Mouse (Mus musculus) frontal cortex, adult 2 months (tissue): ENCODE measurements around the gene Sys1. TPM values are rescaled to one million over a fixed set of nuclear protein-coding genes. Genes with fewer than 3 reads are reported as not detected.

Experiments used
- DNase-seq, 2 experiments: peaks; one replicate each; pipeline ENCODE4 v3.0.0; 2022; ENCODE audit warnings: low spot score in 1 of 2; ENCODE audit errors: extremely low spot score in 1 of 2
- polyA plus RNA-seq: library from polyadenylated mRNA; depleted of rRNA; stranded (reverse); fragments of >200 nt; gene quantifications from 2 replicates; pipeline ENCODE4 v1.2.3, GENCODE M21; 2012

Gene Sys1
- polyA plus RNA-seq, 1 experiment = 59.1 TPM

DNA sequence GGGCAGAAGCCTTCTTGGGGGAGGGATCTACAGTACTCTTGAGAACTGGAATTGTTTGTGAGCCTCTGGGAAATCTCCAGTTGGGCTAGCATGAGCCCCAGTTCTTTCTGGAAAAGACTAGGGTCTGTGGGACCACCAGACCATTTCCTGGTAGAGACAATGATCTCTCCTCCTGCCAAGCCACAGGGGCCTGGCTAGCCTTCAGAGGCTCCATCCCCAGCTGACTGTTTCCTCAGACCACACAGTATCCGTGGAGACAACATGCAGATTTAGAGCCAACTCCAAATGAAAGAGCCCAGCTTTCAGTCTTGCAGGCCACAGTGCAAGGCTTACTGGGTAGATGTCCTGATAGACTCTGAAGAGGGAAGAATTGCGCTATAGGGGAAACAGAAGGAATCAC lies 37.4 kb downstream of the Sys1 start:
- DNase-seq = no peak

DNA sequence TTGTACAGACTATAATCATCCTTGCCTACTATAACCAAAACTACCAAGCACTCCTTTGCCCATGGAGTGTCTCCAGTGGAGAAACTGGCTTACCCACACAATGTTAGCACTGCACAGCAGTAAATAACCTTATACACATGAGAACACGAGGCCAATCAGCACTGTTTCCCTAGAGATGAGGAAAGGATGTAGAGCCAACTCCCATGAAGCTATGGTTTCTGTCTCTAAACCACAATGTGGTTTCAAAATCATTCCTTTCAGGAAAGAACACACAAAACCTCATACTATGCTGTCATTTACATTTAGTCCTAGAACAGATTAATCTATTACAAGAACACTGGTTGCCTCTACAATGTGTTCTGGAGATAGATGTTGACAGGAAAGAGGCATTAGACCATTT lies 39.6 kb downstream of the Sys1 start:
- DNase-seq = no peak

DNA sequence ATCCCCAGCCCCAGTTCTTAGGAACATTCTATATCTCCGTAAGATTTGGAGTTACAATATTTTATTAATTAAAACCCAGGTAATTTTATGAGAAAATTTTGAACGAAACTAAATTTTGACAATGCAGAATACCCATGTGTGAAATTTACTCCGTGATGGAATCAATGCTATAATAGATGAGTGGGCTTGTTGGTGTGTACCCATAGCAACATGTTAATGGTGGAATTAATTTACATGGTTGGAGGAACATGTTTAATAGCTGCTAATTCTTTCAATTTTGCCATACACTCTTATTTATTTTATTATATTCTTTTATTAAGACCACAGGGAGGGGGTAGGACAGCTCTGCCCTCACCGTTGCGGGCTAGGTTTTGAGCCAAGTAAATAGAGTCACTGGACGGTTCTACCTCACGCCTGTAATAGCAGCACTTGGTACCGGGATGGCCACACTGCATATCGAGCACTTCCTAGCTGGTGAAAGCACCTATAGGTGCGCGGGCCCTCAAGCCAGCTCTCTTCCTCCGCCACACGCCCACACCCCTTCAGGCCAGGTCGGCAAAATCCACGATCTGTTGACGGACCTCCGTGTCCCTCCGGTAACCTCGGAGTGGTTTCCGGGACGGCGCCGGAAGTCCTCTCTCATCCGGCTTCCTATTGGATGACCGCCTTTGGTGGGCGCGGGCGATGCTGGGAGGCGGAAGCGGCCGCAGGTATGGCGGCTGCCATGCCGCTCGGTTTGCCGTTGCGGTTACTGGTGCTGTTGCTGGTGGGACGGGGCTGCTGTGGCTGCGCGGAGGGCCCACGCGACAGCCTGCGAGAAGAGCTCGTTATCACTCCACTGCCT lies 40.3 kb downstream of the Sys1 start, which contains the start of gene Pigt:
TSS of gene Pigt (plus strand) at position 674 of the 844 bp plus-strand sequence.
- DNase-seq = peak; percentile 75 to 93

DNA sequence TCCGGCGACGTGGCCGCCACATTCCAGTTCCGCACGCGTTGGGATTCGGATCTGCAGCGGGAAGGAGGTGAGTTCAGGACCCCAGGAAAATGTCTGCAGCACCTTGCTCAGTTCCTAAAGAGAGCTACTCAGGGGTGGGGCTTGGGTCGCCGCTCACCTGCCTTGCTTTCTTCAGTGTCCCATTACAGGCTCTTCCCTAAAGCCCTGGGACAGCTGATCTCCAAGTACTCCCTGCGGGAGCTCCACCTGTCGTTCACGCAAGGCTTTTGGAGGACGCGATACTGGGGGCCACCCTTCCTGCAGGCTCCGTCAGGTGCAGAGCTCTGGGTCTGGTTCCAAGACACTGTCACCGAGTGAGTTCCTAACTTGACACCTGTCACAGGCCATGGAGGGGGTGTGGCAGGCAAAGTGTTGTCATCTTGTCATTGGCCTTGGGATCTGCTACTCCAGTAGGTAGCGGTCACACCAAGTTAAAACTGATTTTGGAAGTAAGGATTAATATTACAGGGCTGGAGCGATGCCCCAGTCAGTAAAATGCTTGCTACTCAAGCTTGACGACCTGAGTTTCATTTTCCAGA lies 41.0 kb downstream of the Sys1 start:
- no peak for DNase-seq

DNA sequence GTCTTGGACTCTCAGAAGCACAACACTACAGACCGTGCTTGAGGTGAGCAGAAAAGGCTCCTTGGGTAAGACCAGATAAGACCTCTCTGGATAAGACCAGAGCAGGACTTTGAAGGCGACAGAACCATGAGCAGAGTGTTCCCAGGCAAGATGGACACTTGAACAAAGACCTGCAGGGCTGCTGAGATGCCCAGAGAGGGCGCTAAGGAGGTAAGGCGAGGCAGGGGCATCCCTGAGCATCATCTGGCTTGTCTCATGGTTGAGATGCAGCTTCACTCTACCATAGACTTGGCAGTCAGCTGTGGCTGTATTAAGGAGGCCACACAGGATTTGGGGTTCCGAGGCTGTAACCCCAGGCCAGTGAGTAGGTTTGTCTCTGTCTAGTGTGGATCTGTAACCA lies 42.6 kb downstream of the Sys1 start:
- DNase-seq = no peak

DNA sequence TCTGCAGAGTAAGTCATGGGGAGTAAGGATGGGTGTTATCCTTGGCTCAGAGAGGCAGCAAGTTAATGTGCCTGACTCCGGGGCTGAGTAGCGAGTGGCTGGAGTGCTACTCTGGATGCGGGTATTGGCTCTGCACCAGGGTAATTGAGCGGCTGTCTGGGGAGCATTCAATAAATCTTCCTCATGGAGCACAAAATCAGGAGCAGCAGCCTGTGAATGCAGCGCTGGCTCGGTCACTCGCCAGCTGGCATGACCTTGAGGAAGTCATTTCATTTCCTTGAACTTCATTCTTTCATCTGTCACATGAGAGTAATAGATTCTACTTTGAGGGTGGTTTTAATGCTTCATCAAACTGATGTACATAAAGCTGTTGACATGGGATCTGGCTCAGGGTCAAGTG lies 43.7 kb downstream of the Sys1 start:
- no peak for DNase-seq

DNA sequence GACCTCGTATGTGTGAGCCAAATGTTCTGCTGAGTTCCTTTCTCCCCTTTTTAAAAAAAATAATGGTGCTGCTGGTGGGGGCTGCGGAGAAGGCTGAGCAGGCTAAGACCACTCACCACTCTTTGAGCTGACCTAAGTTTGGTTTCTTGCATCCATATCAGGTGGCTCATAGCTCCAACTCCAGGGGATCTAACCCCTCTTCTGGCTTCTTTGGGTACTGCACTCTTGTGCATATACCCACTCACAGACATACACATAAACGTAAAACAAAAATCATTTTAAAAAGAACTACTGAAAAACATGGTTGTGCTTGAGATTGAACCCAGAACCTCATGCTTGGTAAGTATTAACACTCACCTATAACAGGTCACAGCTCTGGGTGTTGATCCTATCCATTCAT lies 48.2 kb downstream of the Sys1 start:
- no peak for DNase-seq

DNA sequence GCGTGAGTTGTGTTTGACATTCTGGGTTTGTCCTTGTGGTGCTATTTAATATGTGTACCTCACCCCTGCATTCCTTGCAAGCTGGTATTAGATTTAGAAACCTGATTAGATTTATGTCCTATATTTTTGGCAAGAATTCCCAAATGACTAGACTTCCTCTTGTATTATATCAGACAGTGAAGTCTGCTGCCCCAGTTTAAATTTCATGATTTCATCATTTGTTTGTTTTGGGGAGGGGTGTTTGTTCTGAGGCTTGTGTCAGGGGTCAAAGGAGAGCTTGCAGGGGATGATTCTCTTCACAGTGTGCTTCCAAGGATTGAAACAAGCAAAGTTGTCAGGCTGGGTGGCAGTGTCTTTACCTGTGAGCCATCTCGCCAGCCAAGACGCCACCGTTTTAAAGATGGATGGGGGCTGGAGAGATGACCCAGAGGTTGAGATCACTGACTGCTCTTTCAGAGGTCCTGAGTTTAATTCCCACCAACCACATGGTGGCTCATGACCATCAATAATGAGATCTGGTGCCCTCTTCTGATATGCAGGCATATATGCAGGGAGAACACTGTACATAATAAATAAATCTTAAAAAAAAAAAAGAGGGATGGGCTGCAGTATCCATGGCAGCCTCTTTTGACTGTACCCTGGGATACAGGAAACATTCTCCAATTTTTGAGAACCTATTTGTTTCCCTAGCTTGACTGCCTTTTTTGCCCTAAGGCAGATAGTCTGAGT lies 49.0 kb downstream of the Sys1 start:
- DNase-seq = no peak

DNA sequence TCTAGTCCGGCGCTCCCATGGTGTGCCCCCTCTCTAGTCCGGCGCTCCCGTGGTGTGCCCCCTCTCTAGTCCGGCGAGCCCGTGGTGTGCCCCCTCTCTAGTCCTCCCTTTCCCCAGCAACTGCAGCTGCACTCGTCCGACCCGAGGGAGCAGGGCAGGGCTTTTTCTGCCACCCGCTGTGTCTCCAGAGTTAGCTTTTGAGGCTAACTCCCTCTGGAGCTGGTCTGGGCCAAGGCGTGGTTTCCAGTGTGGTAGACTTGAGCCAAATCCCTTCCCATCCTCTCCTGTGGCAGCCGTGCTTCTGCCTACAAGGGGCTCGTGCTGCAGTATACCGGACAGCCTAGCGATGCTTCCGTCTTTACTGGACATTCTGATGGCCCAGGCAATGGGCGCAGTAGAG lies 51.0 kb downstream of the Sys1 start:
- DNase-seq = no peak

DNA sequence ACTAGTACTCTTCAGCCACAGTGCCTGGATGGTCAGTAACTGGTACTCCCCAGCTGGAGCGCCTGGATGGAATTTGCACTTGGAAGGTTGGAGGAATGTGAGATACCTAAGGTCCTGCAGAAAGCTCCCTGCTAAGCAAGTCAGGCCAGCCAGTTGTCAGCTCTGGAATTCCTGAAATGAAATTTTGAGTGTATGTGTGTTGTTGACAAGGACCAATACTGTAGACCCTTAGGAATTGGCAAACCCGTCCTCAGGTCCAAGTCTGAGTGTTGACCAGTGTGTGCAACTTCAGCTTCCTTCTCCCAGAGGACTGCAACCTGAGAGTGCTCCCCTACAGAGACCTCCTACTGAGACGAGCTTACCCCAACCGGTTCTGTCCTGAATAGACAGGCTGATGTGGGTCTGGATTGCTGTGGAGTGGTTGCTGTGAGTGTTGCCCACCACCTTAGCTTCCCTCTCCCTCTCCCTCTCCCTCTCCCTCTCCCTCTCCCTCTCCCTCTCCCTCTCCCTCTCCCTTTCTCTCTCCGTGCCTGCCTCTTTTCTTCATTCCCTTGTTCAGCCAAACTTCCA lies 53.9 kb downstream of the Sys1 start:
- DNase-seq = no peak

DNA sequence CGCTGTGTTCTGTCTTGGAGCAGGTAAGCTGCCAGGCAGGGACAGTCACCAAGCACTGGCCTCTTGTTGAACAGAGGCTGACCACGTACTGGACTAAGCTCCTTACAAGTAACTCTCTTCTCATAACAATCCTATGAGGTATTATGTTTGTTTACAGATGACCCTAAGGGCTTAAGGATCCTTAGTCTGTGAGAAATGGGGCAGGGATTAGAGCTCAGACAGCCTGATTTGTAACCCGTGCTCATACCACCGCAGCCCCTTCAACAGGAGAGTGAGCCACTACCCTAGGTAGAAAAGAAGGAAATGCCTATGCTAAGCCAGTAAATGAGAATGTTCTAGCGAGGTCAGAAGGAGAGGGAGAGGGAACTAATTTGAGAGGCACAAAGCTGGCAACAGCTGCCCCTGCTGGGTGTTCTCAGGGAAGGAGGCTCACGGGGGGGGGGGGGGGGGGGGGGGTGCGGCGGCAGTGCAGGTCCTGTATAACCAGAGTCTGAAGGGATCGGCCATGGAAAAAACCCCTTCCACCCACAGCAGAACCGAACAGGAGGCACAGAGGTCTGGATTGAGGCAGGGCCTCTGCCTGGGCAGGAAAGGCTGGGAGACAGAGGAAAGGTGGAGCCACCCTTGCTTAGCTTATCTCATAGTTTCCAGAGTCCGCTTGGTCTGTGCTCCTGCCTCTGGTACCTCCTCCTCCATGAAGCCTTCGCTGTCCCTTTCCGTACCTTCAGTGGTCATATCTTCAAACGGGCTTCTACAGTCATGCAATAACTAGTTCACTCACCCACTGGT lies 55.6 kb downstream of the Sys1 start:
- no peak for DNase-seq

DNA sequence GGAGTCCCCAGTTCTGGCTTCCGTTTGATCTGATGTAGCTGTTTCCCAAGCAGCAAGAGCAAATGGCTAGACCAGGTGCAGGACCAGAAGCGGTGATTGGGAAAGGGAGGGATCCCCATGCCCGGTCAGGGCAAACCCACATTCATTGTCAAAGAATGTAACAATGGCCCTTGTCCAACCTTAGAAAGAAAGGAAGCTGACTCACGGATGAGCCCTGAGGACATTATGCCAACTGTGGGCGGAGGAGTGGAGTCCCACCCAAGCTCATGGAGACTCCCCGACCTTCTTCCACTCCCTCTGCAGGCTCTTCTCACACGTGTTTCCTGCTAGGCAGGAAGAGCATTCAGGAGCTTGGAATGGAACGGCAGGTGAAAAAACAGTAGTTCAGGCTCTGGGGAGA lies 56.6 kb downstream of the Sys1 start:
- no peak for DNase-seq

DNA sequence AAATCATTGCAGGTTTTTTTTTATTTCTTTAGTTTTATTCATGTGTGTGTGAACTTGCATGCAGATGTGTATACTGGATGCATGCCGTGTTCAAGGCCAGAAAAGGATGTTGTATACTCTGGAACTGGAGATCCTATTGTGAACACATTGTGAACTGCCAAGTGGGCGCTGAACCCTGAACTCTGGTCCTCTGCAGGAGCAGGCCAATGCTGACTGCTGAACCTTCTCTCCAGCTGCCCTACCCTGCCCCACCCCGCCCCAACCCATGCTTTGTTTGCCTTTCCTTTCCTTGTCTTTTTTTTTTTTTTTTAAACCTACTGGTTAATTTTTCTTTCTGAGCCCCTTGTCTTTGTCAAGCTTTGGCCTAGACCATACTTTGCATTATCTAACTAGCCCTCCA lies 58.2 kb downstream of the Sys1 start:
- DNase-seq = no peak

DNA sequence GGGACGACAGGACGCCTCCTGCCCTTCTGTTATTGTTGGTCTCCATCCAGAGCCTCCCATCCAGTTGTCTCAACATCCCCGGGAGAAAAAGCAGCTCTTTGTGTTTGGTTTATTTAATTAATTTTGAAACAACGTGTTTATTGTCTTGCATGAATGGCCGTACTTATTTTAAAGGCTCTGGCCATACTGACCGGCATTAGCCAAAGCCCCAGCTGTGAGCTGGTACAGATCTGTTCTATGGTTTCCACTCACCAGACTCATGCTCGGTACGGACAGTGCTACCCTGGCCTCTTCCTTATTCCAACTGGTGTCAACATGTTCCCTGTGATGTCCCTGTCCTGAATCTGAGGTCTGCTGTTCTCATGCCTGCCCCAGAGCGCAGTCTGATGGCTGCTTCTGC lies 59.1 kb downstream of the Sys1 start:
- peak in 1 of 2 experiments; percentile 22 for DNase-seq

DNA sequence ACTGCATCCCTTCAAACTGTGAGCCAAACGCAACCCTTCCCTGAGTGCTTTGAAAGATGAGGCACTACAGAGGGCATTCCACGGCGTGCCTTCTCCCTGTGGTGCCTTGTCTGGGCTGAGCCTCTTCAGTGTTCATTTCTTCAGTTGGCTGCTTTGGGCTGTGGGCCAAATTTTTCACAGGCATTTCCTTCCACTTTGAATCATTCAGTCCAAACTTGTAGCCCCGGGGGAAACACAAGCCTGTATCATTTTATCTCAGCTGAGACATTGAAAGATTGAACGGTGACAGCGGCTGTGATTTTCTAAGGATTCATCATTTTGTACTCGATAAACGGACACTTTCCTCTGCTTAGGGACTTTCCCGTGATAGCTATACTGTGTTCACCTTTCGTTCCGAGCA lies 59.8 kb downstream of the Sys1 start:
- DNase-seq = no peak

DNA sequence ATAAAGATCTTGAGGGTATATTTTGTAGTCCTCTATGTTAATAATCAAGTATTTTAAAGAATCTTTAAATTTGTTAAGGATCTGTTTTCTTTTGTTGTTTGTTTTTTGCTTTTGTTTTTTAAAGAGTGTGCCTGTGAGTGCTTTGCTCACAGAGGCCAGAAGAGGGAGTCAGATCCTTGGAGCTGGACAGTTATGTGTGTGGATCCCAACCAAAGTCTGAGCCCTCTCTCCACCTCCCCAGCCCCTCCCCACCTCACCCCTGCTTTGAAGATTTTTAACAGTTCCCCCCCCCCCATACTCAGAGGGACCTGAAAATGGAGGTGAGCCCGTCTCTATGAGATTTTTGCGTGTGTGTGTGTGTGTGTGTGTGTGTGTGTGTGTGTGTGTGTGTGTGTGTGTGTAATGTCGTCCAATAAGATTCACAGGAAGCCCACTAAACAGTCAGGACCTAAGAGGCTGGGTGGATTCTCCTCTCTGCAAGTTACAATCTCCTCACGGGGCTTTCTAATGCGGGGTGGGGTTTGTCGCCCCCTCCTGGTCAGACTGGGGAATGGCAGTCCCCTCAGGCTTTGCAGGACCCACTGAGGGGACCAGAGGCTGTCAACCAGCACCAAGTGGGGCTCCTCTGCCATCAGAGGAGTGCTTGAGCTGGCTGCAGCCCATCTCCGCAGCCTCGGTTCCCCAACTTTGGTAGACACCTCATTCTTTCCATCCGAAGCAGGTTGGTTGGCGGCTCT lies 60.9 kb downstream of the Sys1 start:
- DNase-seq = peak in 1 of 2 experiments; percentile 63

DNA sequence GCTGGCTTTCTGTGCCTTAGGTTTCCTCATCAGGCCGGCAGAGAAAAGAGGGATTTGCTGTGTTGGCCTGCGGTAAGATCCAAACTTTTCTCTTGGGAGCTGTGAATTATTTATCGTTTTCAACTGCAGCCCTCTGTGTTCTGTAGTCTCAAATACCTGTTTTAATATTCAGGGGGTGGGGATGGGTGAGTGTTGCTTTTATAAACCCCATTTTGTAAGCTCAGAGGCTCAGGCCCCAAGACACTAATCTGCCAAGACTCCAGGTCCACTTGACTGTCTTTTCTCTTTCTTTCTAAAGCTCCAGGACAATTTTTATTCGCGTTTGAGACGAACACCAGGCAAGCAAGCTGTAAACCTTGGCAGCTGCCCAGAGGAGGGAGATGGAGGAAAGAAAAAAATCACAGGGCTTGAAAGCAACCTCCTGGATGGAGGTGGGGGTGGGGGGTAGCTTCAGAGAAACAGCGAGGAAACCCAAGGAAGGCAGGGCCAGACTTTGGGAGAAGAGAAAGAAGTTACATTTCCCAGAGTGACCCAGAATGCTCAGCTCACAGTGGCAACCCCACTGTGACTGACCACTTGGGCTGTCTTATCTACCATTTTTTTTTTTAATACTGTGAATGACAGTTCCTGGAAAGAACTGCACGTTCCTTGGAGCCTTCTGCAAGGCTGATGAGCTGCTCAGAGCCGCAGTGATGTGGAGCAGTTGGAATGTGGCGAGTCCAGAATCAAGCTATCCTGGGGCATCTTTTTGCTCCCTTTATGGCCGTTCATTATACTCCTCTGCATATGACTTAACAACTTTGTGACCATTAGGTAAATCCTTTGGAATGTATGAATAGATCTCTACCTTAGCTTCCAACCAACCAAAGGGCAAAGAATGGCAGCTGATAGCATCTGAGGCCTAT lies 61.8 kb downstream of the Sys1 start:
- DNase-seq = peak in 1 of 2 experiments; percentile 31

DNA sequence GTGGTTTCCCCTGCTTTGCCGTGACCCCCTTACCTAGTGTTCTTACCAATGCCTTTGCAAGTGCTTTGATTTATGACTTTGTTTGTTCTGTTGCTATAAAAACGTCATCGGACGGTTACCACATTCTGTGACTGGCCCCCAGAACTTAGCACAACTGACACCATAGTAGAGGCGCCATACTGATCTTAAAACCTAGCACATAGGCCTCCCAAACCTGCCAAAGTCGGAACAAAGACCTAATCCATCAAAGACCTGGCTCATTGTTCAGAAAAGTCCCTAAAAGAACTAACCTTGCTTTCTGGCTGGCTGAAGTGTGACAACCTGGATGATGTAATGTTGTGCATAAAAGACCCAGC lies 62.4 kb downstream of the Sys1 start:
- DNase-seq = no peak

DNA sequence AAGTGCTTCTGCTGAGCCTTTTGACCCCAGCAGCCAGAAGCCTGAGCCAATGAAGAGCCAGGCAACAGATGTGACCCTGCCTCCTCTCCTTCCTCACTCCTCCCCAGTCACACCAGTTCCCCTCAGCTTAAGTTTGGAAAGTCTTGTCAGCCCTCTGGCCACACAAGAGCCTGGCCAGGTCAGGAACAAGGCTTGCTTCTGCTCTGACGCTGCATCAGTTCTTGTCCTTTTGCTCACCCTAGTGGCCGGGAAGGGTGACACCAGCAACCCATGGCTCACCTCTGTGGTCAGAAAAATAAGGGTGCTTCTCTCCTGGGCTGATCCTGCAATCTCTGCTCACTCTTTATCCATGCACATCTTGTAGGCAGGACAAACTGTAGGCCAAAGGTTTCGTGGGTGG lies 64.0 kb downstream of the Sys1 start:
- DNase-seq = peak in 1 of 2 experiments; percentile 32
